Mouse (Mus musculus) cerebellum, adult 9-11 months (tissue): ENCODE results near the gene Prss56.
A peak's percentile ranks its signal among the peaks of the same experiment; 100 is the strongest.

Experiments
- DNase-seq: peaks from one replicate; pipeline ENCODE4 v3.0.0; 2022

Gene Prss56

DNA sequence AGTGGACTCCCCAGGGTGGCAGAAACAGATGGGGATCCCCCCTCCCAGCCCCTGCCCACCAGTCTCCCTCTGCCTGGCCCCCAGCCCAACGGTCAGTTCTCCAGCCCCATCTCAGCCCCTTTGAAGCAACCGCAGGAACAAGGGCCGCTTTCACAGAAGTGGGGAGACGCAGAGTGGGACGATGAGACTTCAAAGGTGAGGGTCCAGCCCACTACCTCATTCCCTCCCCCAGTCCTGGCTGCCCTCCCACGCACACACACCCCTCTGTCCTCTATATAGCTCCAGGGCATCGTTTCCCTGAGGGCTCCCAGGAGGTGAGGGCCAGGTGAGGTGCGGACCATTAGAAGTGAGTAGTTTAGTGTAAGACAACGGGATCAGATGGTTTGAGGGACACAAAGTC, at the start of gene Prss56:
Gene Prss56 (plus strand): TSS at position 301 of the 400 bp plus-strand sequence.
- DNase-seq: no peak

DNA sequence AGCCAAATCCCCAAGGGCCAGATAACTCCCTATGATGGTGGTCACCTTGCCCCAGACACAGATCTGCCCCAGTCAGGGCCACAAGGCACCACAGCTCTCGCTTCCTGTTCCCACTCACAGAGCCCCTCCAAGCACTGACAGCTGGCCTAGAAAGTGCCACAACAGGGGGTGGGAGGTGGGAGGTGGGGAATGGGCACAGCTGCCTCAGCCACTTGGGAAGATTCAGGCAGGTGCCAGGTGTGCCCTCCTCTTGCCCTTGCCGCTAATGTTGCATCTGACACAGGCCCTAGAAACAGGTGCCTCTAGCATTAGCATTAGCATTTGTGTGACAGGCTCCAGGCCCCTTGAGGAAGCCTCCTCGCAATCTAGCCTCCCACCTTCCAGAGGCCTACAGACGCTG, 41.6 kb upstream of the Prss56 start:
- no peak for DNase-seq

DNA sequence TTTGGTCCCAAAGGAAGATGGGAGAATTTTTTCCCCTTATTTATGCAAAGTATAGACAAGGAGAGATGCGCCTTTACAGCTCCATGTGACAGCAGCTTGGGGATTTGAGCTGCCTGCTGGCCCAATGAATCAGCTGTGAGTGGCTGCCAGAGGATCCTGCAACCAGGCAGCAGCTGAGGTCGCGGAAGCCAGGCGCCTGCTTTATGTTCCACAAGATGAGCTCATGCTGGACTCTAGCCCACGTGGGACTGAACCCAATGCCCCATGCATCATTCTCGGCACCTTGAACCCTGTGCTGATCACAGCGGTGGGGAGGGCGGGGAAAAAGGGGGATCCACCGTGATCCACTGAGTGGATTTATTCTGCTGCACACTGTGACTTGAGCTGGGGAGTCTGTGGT, 40.7 kb upstream of the Prss56 start:
- no peak for DNase-seq

DNA sequence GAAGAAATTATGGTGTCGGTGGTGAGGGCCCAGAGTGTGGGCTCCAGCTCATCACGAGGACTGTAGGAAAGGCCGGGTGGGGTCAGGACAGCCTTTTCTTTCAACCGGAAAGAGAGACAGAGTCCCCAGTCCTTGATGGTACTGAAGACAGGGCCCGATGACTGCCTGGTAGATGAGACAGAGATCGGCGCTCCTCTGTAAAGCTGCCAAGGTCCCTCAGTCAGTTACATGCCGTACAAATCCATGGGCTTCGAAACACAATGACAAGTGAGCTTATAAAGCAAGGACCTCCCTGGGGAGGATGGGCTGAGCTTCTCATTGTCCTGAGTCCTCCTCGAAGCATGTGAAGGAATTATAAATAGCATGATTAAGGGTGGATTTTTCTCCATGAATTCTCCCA, 40.0 kb upstream of the Prss56 start:
- no peak for DNase-seq

DNA sequence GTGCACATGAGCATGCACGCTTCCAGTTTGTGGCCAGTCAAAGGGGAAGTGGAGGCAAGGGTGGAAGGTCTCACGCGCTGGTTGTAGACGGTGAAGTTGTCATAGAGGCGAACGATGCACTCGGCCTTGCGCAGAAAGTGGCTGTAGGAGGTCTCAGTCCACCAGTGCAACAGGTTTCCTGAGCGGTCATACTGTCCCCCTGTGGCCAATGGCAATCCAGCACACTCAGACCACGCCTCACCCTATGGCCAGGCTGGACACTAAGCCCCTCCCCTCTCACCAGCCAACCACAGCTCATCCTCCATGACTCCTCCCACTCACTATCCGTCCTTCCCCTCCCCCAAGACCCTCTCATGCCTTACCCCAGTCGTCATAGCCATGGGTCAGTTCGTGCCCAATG, 33.7 kb upstream of the Prss56 start:
- no peak for DNase-seq

DNA sequence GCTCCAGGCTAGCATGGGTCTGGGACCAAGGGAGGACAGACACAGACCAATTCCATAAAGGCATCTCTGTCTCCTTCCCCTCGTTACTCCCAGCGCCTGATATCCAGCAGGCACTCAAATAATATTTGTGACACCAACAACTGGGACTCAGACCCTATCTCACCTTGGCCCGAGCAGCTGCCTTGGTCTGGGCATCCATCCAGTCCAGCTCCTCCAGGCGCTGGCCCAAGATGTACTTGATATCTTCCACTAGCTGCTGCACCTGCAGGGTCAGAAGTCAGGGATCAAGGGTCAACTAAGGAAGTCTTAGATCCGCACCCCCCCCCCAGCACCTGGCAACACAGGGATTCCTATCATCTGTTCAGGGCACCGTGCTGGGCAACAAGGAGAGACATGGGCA, 31.8 kb upstream of the Prss56 start:
- DNase-seq: no peak

DNA sequence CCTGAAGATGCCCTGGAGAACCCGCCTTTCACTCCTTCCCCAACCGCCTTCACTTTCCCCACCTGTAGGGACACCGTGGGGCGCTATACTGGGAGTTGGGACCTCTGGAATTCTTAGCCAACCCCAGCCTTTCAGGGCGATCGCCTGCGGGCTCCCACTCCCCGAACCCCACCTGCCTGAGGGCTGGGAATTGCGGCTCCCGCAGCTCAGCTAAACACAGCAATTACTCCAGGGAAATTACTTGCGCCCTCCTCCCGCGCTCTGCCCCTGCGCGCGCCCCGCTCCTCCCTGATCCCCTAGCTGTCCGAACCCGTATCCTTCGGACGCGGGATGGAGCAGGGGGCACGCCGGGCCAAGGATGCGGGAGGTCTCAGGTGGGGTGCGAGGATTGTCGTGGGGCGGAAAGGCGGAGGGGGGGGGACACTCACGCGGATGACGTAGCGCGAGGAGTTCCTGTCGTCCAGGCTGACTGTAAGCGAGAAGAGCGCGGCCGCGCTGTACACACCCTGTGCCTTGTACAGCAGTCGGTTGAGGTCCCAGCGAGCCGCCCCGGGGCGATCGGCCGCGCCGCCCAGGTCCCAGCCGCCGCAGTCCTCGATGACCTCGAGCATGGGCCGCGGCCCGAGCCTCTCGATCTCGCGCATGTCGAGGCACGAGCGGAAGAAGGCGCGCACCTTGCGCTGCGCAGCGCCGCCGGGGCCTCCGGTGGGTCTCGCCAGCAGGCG, 29.2 kb upstream of the Prss56 start:
- no peak for DNase-seq

DNA sequence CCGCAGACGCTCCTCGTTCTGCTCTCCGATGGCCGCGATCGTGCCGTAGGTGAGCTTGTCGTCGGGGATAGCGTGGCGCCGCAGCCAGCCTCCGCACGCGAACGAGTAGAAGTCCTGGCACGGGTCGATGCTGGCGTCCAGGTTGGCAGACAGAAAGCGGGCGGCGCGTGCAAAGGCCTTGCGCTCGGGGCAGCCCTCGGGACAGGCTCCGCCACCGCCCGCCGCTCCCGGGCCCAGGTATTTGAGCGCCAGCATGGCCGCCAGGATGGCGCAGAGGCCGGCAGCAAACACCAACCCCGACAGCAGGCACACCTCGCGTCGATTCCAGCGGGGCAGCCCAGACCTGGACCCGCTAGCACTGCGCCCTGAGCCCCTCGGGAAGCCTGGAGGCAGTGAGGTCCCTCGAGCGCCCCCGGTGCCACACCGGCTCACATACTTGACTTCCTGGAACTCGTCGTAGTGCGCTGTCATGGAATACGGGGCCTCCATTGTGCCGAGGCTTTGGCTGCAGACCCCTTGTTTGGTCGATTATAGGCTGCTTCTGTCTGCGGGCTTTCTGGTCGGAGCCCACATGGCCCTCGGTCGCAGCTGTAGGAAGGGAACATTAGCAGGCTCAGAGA, 28.5 kb upstream of the Prss56 start:
- no peak for DNase-seq

DNA sequence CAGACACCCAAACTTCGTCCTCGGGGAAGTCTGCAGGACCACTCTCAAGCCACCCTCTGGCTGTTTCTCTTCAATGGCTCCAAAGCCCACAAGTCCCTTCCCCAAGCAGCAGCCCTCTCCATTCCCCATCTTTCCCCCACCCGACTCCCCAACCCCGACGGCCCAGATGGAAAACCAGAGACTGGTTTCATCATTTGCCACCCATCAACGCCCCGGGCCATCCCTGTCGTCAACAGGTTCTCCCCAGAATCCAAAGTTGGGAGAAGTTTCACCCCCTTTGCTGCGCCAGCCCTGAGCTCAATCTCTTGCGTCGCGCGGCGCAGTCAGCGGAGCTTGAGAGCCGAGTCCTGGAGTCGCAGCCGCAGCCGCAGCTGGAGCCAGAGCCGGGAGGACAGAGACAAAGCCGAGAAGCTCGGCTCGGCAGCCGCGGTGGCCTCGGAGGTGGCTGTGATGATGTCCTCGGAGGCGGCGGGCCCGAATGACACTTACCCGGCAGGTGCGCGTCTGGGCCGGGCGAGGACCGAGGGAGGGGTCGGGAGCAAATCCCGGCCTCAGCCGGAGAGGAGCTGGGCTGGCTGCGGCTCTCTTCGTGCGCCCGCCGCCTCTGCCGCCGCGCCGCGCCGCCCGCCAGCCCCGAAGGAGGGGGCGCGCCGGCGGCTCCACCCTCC, 27.4 kb upstream of the Prss56 start:
- no peak for DNase-seq

DNA sequence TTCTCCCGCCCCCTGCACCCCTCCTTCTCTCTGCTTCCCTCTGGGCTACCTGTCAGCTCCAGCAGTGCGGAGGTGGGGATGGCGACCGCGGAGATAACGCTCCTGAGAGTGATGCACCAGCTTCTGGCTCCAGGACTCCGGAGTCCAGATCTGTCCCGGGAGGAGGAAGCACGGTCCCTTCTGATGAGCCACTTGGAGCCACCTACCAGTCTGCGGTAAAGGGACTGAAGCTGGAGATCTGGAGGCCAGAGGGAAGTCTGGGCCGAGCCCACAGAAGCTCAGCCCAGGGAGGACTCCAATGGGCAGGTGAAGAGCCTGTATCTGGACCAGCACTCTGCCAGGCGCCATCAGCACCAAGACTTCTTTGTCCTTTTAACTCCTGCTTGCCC, 26.9 kb upstream of the Prss56 start, which contains the start of gene Ecel1:
Gene Ecel1 (minus strand): TSS at position 323 of the 389 bp plus-strand sequence.
- no peak for DNase-seq

DNA sequence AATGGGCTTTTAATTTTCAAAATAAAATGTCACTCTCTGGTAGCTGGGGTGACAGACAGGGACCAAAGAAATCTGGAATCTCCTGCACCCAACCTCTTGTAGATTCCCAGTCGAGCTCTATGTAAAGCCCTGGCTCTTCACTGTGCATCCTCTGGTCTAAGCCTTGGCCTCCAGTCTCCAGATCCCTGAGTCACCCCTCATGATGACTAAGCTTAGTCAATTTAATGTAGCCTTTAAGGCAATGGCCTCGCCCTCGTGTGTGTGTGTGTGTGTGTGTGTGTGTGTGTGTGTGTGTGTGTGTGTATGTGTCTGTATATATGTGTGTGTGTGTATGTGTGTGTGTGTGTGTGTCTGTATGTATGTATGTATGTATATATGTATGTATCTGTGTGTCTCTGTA, 23.7 kb upstream of the Prss56 start:
- no peak for DNase-seq

DNA sequence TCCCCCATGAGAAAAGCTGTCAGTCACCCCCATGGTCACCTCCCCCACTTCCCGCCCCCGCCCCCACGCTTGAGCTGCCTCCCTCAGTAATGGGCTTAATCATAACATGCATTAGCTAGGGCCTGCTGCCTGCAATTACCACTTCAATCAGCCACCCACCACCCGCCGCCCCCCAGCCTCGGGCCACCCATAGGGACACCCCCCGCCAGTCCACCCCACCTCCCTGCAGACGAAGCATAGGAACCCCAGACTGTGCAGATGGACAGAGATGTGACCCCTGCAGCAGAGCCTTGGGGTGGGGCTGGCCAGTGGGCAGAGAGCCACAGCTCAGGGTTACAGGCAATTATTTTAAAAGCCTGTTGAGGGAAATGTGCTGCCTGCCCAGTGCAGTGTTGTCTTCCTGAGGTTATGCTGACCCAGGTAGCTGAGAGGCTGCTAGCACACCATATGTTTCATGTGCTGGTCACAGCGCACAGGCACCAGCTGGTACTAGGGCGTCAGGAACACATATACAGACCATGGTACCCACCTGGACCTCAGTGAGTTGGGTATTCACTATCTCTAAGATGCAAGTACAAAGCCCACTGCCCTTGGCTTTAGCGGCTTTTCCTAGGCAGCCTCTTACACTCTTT, 18.8 kb upstream of the Prss56 start:
- no peak for DNase-seq

DNA sequence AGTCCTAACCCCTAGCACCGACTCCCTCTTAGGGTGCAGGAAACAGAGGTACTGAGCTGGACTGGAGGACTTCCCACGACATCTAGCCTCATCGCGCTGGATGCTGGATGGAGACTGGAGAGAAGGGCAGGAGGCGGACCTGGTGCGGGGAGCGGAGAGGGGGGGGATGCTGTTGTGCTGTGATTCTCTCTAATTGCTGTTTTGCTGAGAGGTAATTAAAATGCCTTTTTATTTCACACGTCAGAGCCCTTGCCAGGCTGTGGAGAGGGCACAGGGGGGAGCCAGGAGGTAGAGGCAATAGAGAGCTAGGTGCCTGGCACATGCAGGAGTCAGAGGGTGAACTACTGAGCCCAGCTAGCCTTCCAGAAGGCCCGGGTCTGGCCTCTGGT, 18.3 kb upstream of the Prss56 start:
- DNase-seq: no peak

DNA sequence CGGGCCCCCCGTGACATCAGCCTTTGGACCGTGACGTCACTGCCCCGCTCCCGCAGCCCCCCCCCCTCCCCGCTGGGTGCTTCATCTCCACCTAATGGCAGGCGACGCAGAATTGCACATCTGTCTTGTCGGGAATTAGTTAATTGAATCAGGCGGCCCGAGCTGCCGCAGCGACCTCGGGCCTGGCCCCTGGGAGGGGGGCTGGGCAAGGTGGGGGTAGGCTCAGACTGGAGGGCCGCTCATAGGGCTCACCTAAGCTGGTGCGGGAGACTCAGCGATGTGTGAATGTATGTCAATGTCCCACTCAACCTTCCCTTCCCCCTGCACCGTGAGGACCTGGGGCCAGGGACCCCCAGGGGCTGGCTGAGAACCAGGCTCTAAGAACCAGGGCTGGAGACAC, 12.7 kb upstream of the Prss56 start:
- DNase-seq: no peak

DNA sequence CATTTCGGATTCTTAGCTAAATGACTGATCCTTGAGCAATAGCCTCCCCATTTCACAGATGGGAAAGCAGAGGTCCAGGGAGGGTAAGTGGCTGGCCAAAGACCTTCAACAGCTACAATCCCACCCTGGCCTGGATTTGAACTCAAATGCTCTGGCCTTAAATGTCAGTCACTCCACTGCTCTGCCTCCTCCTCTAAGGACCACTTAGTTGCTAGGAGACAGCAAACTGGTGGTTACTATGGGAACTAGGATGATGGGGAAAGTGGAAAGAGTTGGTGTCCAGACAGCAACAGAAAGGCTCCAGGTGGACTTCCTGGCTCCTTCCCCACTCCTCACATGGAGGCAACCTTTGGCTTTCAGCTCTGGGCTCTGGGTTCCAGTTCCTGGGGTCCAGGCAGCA, 11.8 kb upstream of the Prss56 start:
- DNase-seq: no peak

DNA sequence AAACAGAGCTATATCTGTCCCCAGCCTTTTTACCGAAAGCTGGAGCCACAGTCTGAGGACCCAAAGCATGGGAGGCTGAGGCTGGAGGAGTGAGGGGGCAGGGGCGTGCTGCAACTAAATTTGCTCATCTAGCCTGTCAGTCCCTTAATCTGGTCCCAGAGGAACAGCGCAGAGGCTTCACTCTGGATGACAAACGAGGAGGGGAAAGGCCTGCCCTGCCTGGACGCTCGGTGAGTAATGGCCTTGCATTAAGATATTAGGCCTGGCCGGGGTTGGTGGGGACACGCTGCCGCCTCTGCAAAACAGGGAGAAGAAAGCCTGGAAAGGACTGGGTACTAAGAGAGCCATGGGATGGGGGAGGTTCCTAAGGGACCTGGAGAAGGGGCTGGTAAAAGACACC, 10.8 kb upstream of the Prss56 start:
- DNase-seq: no peak

DNA sequence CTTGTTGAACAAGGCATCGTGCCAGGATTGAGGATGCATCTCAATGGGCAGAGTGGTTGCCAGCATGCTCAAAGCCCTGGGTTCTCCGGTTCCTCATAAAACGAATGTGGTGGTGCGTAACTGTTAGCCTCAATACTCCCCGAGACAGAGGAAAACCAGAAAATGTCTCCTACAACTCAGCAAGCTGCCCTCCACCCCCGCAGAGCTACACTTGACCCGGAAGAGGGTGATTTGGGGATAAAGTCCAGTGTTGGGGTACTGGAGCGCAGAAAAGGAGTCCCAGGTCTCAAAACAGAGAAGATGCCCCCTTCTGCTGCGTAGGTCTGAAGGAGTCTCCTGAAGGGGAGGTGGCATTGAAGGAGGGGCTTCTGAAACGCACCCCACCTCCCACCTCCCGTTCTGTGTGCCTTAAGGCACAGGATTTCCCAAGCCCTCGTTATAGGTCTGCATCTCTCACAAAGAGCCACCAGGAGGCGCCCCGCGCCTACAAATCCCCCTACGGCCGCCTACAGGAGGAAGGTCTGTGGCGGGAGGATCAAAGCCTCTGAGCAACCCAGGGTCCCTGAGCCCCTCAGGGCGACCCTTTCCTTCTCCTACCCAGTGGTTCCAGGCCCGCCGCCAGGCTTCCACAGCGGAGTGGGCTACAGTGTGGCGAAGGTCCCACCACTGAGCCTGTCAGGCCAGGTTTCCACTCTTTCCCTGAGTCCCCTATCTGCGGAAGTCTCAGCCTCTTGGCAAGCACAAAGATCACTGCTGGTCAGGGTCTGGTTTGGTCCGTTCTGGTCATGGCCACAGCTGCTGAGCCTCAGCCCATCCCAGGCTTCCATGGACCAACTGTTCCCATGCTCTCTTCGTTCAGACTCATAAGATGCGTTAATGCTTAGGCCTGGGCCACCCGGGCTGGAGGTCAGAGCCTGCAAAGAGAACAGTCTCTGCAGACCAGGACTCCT, 8.8 kb upstream of the Prss56 start:
- DNase-seq: peak; percentile 43

DNA sequence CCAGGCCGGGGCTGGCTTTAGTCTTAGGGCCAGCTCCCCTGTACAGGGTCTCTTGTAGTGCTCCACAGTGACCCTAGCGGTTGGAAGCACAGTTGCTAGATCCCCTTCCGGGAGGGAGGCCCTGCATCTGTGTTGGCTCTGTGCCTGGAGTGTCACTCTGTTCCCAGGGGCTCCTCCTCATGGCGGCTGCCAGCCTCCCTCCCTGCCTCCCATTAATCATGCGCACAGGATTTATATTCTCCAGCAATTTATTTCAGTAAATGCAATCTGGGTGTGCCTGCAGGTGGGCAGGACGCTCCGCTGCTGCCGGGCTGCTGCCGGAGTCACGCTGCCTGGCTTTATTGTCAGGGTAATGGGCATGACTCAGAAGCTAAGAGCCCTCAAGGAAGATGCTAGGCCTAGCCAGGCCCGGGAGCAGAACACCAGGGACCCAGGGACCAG, 7.2 kb upstream of the Prss56 start:
- DNase-seq: peak; percentile 6

DNA sequence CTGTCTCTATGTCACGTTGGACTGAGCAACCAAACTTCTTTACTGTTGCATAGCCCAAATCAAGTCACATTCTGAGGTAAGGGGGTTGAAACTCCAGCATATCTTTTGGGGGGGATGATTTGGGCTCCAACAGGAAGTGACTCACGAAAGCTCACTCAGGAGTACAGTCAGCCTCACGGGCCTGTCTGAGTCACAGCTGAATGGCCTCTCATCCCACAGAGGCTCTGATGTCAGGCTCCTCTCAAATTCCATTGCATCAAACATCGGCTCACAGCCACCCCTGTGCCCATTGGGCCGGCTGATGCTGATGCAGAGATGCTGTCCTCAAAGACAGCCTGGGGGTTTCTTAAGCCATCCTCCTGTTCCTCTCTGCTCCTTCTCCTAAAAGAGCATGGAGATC, 2.2 kb upstream of the Prss56 start:
- no peak for DNase-seq

DNA sequence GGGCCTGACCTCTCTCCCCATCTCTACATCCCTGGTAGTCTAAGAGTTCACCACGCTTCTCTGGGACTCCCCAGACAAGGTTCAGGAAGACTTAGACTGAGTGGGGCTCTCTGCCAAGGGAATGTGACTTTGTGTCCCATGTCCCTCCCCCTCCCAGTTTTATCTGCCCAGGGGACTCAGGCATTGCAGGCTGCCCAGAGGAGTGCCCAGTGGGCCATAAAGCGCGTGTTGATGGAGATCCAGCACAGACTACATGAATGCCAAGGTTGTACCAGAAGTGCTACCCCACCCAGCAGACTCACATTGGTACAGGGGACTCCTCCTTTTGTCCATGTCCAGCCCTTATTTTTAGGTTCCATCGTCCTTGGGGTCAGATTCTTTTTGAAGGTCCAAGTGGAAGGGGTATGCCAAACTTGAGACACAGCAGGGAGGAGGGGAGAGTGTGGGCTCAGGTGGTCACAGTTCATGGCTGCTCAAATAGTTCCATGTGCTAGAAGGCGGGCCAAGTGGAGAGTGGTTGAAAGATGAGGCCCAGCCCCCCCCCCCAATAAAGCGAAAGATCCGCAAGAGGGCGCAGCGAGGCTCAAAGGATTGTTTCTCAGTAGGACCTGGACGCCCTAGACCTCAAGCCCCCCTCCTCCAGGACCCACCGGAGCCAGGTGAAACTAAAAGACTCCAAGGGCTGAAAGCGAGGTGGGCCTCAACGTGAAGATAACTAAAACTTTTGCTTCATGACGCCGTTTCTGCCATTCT, 1.1 kb downstream of the Prss56 start:
- peak; percentile 5 for DNase-seq

DNA sequence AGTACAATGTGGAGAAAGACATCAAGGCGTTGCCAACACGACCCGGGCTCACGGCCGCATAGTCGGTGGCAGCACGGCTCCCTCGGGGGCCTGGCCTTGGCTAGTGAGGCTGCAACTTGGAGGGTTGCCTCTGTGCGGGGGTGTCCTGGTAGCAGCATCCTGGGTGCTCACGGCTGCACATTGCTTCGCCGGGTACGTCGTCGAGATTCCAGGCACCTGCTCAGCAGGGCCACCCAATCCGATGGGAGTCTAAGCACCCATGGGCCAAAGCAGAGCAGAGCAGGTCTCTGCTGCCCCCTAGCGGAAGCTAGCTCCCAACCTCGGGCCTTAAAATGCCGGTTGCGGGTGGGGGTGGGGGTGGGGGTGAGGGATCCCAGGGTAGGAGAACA, 1.6 kb downstream of the Prss56 start:
- peak; percentile 45 for DNase-seq

DNA sequence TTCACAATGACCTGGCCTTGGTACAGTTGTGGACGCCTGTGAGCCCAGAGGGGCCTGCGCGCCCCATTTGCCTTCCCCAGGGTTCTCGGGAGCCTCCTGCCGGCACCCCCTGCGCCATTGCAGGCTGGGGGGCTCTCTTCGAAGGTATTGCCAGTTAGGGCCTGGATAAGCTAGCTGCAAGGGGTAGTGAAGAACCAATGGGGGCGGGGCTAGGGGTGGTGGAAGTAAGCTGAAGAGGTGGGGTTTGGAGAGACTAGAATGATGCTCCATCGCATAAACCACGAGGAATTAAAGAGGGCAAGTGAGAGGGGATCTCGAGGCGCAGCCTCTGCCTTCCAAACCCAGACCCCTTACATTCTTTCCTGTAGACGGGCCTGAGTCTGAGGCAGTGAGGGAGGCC, 2.4 kb downstream of the Prss56 start:
- DNase-seq: no peak
